Mouse (Mus musculus): ENCODE measurements at regions not wholly inside any gene's neighbourhood (a gene's known extent, or its start where the extent isn't known, plus 50 kb on each side); places are given as distances from the start of the nearest gene placed in this dataset.
A peak's percentile ranks its signal among the peaks of the same experiment; 100 is the strongest.
"Not testable (repeated sequence)": the region's sequence is repeated elsewhere in the genome, so short reads cannot be mapped to it uniquely, and the experiment has no call there.

DNA sequence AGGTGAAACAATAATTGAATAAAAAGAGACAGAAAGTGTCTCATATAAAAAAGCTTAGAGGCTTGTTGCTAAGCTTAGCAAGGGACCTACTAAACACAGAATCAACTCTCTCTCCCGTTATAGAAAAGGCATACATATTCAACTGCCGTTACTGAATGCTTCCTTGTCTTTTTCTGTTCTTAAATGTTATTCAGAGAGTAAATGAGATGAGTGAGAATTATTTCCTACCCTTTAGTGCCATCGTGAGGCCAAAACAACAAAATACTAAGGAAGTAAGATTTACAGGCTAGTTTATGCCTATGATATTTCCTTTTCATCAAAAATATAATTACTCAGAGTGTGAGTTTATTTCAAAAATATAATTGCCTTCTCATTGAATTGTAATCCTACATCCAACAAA, 686.6 kb upstream of the 1700008P02Rik start:
- peak; percentile 6 for DNase-seq

DNA sequence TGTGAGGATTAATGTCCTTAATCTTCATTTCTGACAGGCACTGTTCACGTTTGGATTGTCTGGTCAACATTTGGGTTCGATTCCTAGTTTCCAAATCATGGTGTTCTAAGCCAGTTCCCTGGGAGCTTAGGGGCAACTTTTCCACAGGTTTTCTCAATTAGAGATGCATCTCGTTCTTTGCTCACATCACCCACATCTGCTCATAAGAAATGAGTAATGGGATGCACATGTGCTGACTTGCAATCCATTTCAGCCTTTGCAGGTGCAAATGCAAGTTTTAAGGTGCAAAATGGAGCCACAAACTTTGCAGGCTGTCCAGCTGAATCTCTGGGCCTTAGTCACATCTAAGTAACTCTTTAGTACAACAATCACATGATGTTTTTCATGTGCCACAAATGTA, 678.3 kb upstream of the 1700008P02Rik start:
- DNase-seq: peak; percentile 40

GRCm38 (mm10) chr3:7291026-7291425, 670.8 kb upstream of the 1700008P02Rik start:
- no peak for DNase-seq

DNA sequence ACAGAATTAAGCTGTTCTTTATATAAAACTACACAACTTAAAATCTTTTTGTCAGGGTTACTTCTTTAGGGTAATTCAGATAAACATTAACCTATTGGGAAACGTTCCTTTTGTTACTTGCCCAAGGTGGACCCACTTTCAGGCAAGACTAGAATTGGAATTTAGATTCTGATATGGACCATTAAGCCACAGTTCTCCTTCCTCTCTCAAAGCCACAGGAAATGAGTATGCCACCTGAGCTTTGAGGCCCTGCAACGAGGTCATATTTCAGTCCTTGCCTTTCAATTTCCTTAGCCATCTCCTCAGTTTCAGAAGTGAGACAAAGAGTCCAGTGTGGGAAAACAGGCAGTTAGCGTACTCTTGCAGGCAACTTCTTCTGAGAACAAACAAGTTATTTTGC, 637.3 kb upstream of the 1700008P02Rik start:
- peak; percentile 29 for DNase-seq

- no peak for DNase-seq
Measured at GRCm38 (mm10) chr3:7248337-7248736, 628.1 kb upstream of the 1700008P02Rik start.

GRCm38 (mm10) chr3:7229769-7230168, 609.5 kb upstream of the 1700008P02Rik start:
- no peak for DNase-seq

GRCm38 (mm10) chr3:7188531-7188930, 568.3 kb upstream of the 1700008P02Rik start:
- DNase-seq: not testable (repeated sequence)

DNA sequence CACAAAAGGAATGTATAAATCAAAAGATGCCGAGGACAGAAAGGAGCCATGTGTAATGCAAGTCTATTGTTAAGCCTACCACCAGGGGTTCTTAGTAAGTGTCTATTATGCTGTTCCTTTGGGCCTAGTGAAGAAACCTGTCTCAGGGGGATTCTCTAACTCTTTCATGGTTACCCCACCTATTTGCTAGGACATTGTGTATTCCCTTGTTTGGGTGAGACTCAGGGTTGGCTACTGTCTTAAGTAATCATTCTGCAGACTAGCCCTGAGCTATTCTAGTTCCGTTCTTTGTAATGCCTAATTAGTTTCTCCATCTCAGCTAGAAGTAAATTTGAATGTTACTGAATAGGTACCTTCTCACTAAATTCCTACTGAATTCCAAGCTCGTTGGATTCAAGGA, 546.4 kb upstream of the 1700008P02Rik start:
- no peak for DNase-seq

- DNase-seq: no peak
Measured at GRCm38 (mm10) chr3:7138996-7139395, 518.8 kb upstream of the 1700008P02Rik start.

DNA sequence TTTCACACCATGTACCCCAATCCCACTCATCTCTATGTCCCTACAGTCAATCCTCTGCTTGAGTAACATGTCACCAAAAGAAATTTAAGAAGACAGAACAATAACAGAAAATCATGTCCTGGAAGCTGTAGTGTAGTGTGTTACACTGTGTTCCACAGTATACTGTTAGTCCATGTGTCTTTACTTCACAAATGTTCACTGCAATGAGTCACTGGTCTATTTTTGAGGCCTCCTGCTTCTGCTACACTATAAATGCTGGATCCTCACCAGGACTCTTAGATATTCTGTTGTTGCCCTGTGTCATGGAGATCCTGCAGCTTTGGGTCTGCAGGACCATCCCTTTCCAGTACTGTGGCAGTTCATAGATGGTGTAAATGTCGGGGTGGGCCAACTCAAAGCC, 514.5 kb upstream of the 1700008P02Rik start:
- DNase-seq: no peak

Data from embryo, embryonic 11 days (tissue).